Mouse (Mus musculus) brain, embryonic 14.5 days (tissue): Measurements from ENCODE around the gene Il6ra.

Source experiments
- CTCF ChIP-seq: fragments of 200-500 bp; IDR thresholded peaks from 2 replicates; pipeline ENCODE4 v1.5.1; 2012; ENCODE audit warnings: inconsistent platforms, mild to moderate bottlenecking, moderate library complexity, borderline replicate concordance; ENCODE audit not compliant: insufficient read depth, insufficient read length; ENCODE audit errors: extremely low read depth
- POLR2A ChIP-seq: fragments of 200-500 bp; IDR thresholded peaks from 2 replicates; pipeline ENCODE4 v1.6.1; 2012; ENCODE audit warnings: mild to moderate bottlenecking, inconsistent platforms, borderline replicate concordance; ENCODE audit not compliant: poor library complexity, insufficient read depth, insufficient read length, severe bottlenecking; ENCODE audit errors: extremely low read depth

DNA sequence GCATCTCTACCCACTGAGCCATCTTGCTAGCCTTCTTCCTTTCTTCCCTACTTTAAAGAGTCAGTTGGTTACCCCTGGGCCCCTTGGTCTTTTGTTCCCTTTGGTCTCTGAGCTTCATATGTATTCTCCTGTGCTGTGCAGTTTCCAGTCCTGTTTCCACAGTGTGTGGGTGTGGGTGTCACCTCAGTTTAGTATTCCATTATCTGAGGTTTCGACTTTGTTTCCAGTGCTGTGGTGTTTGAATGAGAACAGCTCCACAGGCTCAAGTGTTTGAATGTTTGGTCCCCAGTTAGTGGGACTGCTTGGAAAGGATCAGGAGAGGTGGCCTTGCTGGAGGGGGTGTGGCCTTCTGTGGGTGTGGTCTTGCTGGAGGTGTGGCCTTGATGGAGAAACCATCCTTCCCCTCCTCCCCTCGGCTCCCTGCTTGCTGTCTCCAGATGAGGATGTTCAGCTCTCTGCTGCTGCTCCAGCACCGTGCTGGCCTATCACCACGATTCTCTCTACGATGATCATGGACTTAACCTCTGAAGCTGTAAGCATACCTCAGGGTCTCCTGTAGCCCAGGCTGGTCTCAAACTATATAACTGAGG, 20.4 kb downstream of the Il6ra start:
- no peak for TF ChIP-seq POLR2A
- TF ChIP-seq CTCF: no peak
